Mouse (Mus musculus) frontal cortex, adult (tissue): Measurements from ENCODE around the gene Lig3.

ENCODE experiments used
- ATAC-seq: cut with Nextera tagmentation; 2 replicates; pipeline ENCODE4 v1.9.2; 2017; ENCODE audit warnings: mild to moderate bottlenecking, moderate library complexity, mixed read lengths; ENCODE audit not compliant: low TSS enrichment

Lig3 gene

GRCm38 (mm10) chr11:82780983-82781903, at the start of gene Lig3:
Lig3 (plus strand) TSS chr11:82781108.
- ATAC-seq, result peak; percentile 96

GRCm38 (mm10) chr11:82734227-82734626, 46.7 kb upstream of the Lig3 start:
- no peak for ATAC-seq

DNA sequence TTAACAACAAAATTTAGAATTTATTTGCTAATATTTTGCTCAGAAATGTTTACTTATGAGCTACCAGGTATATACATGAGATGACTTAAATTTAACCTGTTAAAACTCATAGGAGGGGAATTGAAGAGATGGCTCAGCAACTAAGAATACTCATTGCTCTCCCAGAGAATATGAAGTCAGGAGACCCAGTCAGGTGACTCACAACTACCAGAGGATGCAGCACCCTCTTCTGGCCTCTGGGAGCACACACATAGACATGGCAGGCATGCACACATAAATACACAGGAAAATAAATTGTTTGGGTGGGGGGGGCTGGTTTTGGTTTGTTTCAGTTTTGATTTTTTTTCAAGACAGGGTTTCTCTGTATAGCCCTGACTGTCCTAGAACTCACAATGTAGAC, 41.9 kb upstream of the Lig3 start:
- no peak for ATAC-seq

DNA sequence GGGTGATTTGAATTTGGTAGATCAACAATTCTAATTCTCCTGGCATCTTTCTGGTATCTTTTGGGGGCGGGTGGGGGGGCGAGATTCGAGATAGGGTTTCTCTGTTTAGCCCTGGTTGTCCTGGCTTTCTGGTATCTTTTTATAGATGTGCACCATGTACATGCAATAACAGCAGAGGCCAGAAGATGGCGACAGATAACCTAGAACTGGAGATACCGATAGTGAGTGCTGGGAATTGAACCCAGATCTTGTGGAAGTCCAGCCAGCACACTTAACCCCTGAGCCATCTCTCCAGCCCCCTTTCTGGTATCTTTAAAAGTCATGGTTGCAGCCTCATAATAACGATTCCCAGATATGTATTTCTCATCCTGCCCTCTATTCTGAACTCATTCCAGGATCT, 34.8 kb upstream of the Lig3 start:
- ATAC-seq, result no peak

- ATAC-seq, result no peak
These were observed 34.0 kb upstream of the Lig3 start for GRCm38 (mm10) chr11:82746857-82747366.

DNA sequence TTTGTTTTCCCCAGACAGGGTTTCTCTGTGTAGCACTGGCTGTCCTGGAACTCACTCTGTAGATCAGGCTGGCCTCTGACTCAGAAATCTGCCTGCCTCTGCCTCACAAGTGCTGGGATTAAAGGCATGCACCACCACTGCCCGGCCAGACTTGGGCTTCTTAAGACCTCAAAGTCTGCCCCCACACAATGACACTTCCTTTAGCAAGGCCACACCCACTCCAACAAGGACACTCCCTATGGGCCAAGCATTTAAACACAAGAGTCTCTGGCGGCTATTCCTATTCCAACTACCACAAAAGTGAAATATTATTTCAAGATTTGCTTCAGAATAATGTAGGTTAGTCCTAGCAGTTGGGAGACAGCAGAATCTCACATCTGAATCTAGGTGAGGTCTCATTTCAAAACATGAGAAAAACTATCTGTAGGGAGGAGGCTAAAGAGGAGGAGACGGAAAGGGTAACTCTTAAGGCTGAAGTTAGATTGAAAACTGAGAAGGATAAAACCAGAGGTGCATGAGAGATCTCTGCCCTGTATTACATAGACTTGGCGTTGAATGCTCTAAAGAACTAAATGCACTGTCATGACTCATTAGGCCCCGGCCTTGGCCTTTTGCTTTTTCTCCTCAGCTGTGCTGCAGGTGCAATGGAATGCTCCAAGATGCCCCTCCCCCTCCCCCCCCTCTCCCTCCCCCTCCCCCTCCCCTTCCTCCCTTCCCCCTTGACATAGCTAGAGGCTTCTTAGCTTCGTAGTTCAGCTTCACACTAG, 28.4 kb upstream of the Lig3 start:
- ATAC-seq, result no peak

DNA sequence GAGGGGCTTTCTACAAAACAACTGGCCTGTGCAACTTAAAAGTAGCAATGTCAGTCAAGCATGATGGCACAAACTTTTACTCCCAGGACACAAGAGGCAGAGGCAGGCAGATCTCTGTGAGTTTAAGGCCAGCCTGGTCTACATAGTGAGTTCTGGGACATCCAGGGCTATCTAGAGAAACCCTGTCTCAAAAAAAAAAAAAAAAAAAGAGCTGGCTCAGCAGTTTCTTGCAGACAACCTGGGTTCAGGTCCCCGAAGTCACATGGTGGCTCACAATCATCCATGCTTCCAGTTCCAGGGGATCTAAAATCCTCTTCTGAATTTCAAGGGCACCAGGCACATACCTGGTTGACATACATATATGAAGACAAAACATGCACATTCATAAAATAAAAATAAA, 25.0 kb upstream of the Lig3 start:
- ATAC-seq, result no peak

DNA sequence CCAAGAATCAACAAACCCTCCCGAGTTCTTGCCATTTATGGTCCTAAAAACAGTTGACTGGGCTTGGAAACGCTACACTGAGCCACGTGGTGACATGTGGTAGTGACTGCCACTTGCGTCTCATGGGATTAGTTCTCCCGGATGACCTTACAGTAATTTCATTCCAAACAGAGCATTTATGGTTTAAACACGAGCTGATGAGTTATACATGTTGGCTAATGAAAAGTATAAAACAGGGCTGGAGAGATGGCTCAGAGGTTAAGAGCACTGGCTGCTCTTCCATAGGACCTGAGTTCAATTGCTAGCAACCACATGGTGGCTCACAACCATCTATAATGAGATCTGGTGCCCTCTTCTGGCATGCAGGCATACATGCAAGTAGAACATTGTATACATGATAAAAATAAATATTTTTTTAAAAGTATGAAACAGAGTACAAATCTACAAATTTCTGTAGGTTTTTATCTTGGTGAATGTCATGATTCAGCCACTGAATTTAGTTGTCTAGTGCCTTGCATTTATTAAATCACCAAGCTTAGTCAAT, 18.6 kb upstream of the Lig3 start:
- no peak for ATAC-seq

DNA sequence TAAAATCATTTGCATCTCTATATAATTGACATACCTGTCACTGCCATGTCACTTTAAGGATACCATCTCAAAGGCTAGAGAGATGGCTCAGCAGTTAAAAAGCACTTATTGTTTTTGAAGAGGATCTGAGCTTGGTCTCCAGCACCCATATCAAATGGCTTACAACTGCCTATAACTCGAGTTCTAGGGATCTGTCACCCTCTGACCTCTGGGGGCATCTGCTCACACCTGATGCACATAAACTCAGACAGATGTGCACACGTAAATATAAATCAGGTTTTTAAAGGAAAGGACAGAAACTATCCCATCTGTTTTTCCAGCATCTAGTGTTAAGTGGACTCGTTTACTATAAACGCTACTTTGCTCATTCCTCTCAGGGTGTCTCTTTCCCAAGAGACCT, 17.6 kb upstream of the Lig3 start:
- ATAC-seq, result no peak

GRCm38 (mm10) chr11:82763742-82764437, 17.0 kb upstream of the Lig3 start, which contains the start of the genes Cct6b and Zfp830:
Cct6b (minus strand) TSS chr11:82764321.
Zfp830 (plus strand) TSS chr11:82764345.
- peak; percentile 99 for ATAC-seq

DNA sequence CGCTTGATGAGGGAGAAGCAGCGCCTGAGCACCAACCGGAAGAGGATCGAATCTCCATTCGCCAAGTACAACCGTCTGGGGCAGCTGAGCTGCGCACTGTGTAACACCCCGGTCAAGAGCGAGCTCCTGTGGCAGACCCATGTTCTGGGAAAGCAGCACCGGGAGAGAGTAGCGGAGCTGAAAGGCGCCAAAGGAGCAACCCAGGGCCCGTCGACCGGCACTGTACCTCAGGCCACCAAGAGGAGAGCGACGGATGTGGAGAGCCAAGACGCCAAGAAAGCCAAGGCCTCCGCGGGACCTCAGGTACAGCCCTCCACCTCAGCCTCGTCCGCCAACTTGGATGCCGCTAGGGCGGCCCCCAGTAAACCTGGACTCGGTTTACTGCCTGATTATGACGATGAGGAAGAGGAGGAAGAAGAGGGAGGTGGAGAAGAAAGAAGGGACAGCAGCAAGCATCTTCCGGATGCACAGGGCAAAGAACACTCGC, 16.4 kb upstream of the Lig3 start:
- ATAC-seq, result peak; percentile 75

GRCm38 (mm10) chr11:82780134-82780533, 774 bp upstream of the Lig3 start:
- no peak for ATAC-seq

- no peak for ATAC-seq
These were observed 1.3 kb downstream of the Lig3 start for GRCm38 (mm10) chr11:82782197-82782596.

DNA sequence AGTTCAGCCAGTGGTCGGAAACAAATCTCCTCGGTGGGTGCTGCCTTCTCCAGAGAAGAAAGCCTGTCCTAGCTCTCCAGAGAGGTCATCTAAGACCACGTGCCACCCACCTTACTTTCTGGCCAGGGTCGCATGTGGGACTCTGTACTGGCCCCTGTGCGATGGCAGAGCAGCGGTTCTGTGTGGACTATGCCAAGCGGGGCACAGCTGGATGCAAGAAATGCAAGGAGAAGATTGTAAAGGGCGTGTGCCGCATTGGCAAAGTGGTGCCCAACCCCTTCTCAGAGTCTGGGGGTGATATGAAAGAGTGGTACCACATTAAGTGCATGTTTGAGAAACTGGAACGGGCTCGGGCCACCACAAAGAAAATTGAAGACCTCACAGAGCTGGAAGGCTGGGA, 2.5 kb downstream of the Lig3 start:
- ATAC-seq, result no peak

- no peak for ATAC-seq
These were observed 25.7 kb downstream of the Lig3 start for GRCm38 (mm10) chr11:82806656-82807055.

DNA sequence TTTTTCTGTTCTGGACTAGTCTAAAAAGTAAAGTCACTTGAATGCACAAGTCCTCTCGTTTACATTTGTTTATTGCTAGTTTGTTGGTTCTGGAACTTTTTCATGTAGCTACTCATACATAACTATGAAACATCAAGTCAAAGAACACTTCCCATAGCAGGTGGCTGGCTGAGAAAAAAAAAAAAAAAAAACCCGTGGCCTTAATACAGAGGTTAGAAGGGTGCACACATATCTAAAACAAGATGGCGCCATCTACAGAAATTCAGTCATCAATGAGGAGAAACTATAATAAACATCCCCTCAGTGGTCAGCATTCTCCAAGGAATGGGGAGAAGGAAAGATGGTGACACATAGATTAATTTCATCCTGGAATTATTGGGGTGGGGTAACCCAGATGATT, 26.5 kb downstream of the Lig3 start:
- no peak for ATAC-seq

- no peak for ATAC-seq
These were observed 27.6 kb downstream of the Lig3 start for GRCm38 (mm10) chr11:82808485-82808884.

DNA sequence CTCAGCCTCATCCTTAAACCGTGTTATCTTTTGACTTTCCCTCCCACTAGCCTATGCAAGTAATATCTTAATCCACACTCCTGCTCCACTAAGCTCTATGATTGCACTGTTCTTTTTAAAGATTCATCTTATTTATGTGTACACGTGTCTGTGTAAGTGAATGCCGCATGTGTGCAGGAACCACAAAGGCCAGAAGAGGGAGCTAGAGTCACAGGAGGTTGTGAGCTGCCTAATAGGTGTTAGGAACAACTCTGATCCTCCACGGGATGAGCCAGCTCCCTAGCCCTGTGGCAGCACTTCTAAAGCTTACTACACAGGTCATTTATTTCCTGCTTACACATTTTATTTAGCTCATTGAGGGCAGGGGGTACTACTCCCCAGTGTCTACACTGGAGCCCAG, 38.4 kb downstream of the Lig3 start:
- no peak for ATAC-seq

- ATAC-seq, result no peak
These were observed 40.0 kb downstream of the Lig3 start for GRCm38 (mm10) chr11:82820788-82821456.

DNA sequence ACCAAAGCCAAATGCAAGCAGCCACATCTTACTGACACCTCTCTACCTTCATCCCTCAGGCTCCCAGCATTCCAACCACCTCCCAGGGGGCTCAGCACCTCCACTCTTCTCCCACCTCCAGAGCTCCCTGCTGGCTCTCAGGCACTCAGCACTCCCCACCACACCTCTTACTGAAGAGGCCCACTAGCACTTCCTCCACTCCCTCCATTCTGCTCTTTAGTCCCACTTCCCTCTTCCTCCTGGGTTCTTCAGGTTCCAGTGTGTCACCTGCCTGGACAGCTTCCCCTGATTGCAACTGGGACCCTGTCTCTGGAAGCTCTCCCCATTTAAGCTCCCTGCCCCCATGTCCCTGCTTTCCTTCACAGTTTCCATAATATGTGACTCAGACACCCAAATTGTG, 45.9 kb downstream of the Lig3 start:
- ATAC-seq, result no peak
